Mouse (Mus musculus) olfactory bulb, adult 2 months (tissue): ENCODE measurements around the gene Exoc3.

Experiments used
- CTCF ChIP-seq: fragments of 200-500 bp; IDR thresholded peaks from 2 replicates; pipeline ENCODE4 v1.5.1; 2012; ENCODE audit warnings: low read depth, mild to moderate bottlenecking, low read length, moderate library complexity; ENCODE audit not compliant: insufficient read depth
- POLR2A ChIP-seq: fragments of 200-500 bp; IDR thresholded peaks from 2 replicates; pipeline ENCODE4 v1.6.1; 2012; ENCODE audit warnings: mild to moderate bottlenecking, low read depth, low read length, moderate library complexity; ENCODE audit not compliant: insufficient read depth

- no peak for TF ChIP-seq CTCF
- no peak for TF ChIP-seq POLR2A
Measured at GRCm38 (mm10) chr13:74144120-74144884, 64.2 kb downstream of the Exoc3 start.
